Mouse (Mus musculus) stomach, embryonic 15.5 days (tissue): ENCODE measurements around the gene Fam221b. TPM values are rescaled to one million over a fixed set of nuclear protein-coding genes. Genes with fewer than 3 reads are reported as not detected.

Experiments
- ATAC-seq: fragments of 200-750 bp; cut with Nextera tagmentation; 2 replicates; pipeline ENCODE4 v1.8.0; 2017; ENCODE audit warnings: low read depth, moderate number of reproducible peaks, moderate TSS enrichment; ENCODE audit not compliant: insufficient read depth, low FRiP score
- H3K27ac ChIP-seq: fragments of 300-500 bp; sonication (generic); 2 replicates; pipeline ENCODE4 v1.5.1; 2015; ENCODE audit warnings: mild to moderate bottlenecking, inconsistent platforms
- H3K27me3 ChIP-seq: fragments of 300-500 bp; sonication (generic); replicated peaks from 2 replicates; pipeline ENCODE4 v1.6.1; 2015; ENCODE audit warnings: inconsistent platforms
- H3K36me3 ChIP-seq: fragments of 300-500 bp; sonication (generic); 2 replicates; pipeline ENCODE4 v1.6.1; 2015; ENCODE audit warnings: inconsistent platforms
- H3K4me1 ChIP-seq: fragments of 300-500 bp; sonication (generic); 2 replicates; pipeline ENCODE4 v1.6.1; 2015; ENCODE audit warnings: inconsistent platforms
- H3K4me2 ChIP-seq: fragments of 300-500 bp; sonication (generic); 2 replicates; pipeline ENCODE4 v1.6.1; 2015; ENCODE audit warnings: mild to moderate bottlenecking, inconsistent platforms
- H3K4me3 ChIP-seq: fragments of 300-500 bp; sonication (generic); replicated peaks from 2 replicates; pipeline ENCODE4 v1.5.1; 2015; ENCODE audit warnings: inconsistent platforms
- H3K9ac ChIP-seq: fragments of 300-500 bp; sonication (generic); 2 replicates; pipeline ENCODE4 v1.6.1; 2015; ENCODE audit warnings: inconsistent platforms
- H3K9me3 ChIP-seq: fragments of 300-500 bp; sonication (generic); 2 replicates; pipeline ENCODE4 v1.6.1; 2016; ENCODE audit warnings: inconsistent platforms
- WGBS: fragments of 180-500 bp; shearing (Covaris S2); methylation state at CpG from one replicate; pipeline ENCODE4 v1.1.7; 2015; 5-methylcytosine and 5-hydroxymethylcytosine counted together
- polyA plus RNA-seq: library from polyadenylated mRNA; unstranded; fragments of >200 nt; fragmentation: Nextera tagmentation; extraction: Ambion mirVana; gene quantifications from 2 replicates; pipeline ENCODE4 v1.2.1, GENCODE M21; 2015

Gene Fam221b
- polyA plus RNA-seq, 1 experiment from 2014 or later = 4.1 TPM

DNA sequence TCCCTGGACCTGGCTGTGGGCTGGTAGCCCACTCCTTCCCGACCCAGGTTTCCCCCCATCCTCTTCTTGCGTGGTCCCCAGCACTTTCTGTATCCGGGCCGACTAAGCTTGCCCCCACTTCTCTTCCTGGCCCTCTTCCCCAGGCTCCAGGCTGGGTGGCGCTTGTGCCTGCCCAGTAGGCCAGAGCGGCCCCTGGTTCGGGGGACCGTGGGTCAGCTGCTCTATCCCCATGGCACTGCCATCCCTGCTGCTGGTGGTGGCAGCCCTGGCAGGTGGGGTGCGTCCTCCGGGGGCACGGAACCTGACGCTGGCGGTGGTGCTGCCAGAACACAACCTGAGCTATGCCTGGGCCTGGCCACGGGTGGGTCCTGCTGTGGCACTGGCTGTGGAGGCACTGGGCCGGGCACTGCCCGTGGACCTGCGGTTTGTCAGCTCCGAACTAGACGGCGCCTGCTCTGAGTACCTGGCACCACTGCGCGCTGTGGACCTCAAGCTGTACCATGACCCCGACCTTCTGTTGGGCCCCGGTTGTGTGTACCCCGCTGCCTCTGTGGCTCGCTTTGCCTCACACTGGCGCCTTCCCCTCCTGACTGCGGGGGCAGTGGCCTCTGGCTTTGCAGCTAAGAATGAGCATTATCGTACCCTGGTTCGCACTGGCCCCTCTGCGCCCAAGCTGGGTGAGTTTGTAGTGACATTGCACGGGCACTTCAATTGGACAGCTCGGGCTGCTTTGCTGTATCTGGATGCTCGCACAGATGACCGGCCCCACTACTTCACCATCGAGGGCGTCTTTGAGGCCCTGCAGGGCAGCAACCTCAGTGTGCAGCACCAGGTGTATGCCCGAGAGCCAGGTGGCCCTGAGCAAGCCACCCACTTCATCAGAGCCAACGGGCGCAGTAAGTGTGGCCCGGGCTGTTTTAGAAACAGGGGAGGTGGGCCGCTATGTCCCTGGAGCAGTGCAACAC, 36.7 kb downstream of the Fam221b start:
- H3K4me1 ChIP-seq = peaks cover 28% of the 10 kb centered on the region
- H3K4me3 ChIP-seq = peak overlapping the region; percentile 61
- H3K36me3 ChIP-seq = no peaks in the 10 kb centered on the region
- H3K9me3 ChIP-seq = no peaks in the 10 kb centered on the region
- WGBS = 51% methylated on average over 42 of the region's 42 CpGs
- peak overlapping the region; percentile 91 for H3K4me2 ChIP-seq
- peak overlapping the region; percentile 66 for H3K27ac ChIP-seq
- H3K9ac ChIP-seq = peak overlapping the region; percentile 66
- 0 out of 2 replicates have a peak, but pooled peaks cover 8% of the 10 kb centered on the region for H3K27me3 ChIP-seq
- ATAC-seq = 0 out of 2 replicates have a peak, but pooled peaks have one; percentile 33

DNA sequence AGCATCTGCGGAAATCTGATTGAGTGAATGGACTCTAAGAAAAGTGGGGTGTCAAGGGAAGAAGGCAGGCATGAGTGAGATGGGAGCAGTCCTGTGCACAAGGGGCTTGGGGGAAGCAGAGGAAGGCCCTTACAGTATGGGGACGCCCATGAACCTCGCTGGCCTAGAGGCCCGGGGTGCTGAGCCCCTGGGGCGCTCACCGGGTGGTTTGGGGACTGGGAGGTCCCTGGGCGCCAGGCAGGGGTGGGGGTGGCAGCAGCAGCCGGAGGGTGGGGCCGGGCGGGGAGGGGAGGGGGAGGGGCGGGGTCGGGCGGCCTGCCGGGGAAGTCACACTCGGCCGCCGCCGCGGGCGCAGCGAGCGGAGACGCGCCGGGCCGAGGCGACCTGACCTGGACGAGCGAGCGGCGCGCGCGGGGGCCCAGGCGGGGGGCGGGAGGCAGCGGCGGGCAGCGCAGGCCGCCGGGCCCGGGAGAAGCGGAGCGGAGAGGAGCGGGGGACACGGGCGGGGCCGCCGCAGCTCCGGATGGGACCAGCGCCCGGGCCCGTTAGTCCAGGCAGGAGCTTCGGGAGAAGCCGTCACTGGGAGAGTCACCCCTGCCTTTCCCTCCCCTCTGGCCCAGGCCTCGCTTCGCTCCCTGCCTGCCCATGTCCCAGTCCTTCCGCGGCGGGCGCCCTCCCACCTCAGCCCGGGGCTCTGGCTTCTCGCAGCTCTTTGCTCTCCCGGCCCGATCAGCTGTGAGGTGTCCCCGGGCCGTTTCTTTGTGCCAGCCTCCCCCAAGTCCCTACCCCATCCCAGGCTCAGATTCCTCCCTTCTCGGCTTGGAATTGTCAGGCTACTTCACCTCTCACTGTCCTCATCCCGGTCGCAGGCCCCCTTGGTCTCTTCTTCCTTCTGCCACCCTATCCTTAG, 37.6 kb downstream of the Fam221b start, which contains the start of gene Npr2:
Gene Npr2, plus strand, starts transcription at position 890 of the 910 bp plus-strand sequence.
- no peaks in the 10 kb centered on the region for H3K36me3 ChIP-seq
- 0 out of 2 replicates have a peak, but pooled peaks cover 8% of the 10 kb centered on the region for H3K27me3 ChIP-seq
- peak within 1 kb of the TSS; percentile 61 for H3K4me3 ChIP-seq
- H3K4me2 ChIP-seq = peak within 1 kb of the TSS; percentile 91
- peak within 1 kb of the TSS; percentile 66 for H3K27ac ChIP-seq
- peak within 1 kb of the TSS; percentile 66 for H3K9ac ChIP-seq
- peaks cover 28% of the 10 kb centered on the region for H3K4me1 ChIP-seq
- H3K9me3 ChIP-seq = no peaks in the 10 kb centered on the region
- 2% methylated on average over 45 of the region's 70 CpGs for WGBS
- ATAC-seq = peak; percentile 38; the same call in 1 of the 2 replicates

DNA sequence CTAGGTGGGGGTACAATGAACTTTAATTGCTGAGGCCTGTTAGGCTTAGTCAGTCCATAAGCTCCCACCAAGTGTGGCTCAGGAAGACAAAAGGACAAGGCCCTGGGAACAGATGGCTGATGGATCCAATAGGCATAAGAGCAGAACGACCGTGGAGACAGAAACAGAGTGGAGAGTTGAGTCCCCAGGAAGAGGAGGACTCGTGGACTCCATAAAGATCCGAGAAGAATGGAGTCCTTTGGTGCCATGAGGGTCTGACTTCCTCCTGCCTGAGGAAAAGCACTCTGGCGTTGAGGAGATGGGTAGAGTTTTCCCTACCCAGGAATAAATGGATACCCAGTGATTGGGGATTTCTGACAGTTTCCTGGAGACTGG, 38.3 kb downstream of the Fam221b start:
- H3K4me1 ChIP-seq = peaks cover 28% of the 10 kb centered on the region
- H3K27me3 ChIP-seq = 0 out of 2 replicates have a peak, but pooled peaks cover 8% of the 10 kb centered on the region
- no peaks in the 10 kb centered on the region; the same call in 1 of the 2 replicates for H3K9me3 ChIP-seq
- peak overlapping the region; percentile 44 for H3K27ac ChIP-seq
- WGBS = 27% methylated on average over 5 of the region's 5 CpGs
- H3K9ac ChIP-seq = no peak overlapping the region
- 0 out of 2 replicates have a peak, but pooled peaks have one; percentile 11 for ATAC-seq
- peak overlapping the region; percentile 91 for H3K4me2 ChIP-seq
- H3K4me3 ChIP-seq = peak overlapping the region; percentile 61; the same call in 1 of the 2 replicates
- no peaks in the 10 kb centered on the region for H3K36me3 ChIP-seq

DNA sequence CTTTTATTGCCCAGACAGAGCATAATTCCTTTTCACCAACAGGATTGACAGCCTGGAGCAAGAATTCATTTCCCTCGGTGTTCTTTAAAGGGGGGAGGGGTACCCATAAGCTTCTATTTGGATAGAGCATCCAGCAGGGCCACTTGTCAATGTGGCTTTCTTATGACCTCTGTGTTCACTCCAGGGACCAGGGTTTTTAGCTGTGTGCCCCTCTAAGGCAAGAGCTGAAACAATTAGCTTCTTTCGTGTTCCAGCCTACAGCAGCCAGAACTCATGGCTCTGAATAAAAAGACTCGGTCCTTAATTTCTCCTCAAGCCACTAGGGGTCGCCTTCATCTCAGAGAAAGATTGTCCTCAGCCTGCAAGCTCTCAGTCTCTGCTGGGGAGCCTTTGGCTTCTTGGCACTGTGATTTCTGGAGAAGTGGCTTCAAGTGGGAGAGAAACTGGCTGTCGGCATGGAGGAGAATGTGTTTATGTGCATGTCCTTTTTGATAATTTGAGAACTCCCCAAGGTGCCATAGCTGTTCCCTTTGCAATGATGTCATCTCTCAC, 38.8 kb downstream of the Fam221b start:
- Histone ChIP-seq H3K4me3 (no peak overlapping the region), H3K27me3 (0 out of 2 replicates have a peak, but pooled peaks cover 8% of the 10 kb centered on the region), H3K4me2 (peak overlapping the region; percentile 91), H3K4me1 (peaks cover 28% of the 10 kb centered on the region), H3K27ac (peak overlapping the region; percentile 44; the same call in 1 of the 2 replicates), H3K9ac (no peak overlapping the region), H3K36me3 (no peaks in the 10 kb centered on the region), H3K9me3 (peaks cover 4% of the 10 kb centered on the region; the same call in 1 of the 2 replicates)
- WGBS = 11% methylated on average over 5 of the region's 5 CpGs
- ATAC-seq = peak; percentile 29; the same call in 1 of the 2 replicates

DNA sequence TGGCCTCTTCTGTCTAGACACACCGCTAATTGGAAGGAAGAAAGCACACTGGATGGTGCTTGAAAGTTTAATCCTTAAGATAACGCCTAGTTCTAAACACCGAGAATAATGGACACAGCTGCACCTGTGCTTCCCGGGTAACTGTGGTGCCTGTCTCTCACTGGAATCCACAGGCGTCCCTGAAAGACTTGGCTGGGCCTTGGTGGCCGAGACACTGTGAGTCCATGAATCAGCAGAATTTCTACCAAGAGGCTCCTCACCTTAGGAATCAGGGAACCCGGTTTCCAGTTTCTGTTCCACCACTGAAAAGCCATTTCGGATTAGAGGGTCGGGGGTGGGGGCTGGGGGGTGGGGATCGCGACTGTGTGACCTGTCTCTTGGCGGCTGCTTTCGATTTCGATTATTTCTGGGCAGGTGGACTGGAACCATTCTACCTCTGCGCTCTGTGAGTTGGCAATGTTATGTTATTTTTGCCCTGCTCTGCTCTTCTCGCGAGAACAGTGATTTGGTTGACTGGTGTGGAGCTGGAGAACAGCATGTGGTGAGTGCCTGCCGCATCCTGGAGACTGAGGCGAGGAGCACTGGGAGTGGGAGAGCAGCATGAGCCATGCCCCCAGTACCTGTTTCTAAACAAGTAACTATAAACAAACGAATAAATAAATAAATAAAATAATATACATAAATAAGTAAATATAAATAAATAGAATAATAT, 39.7 kb downstream of the Fam221b start:
- Histone ChIP-seq H3K9me3 (peaks cover 4% of the 10 kb centered on the region; the same call in 1 of the 2 replicates), H3K27ac (no peak overlapping the region), H3K4me3 (no peak overlapping the region), H3K27me3 (0 out of 2 replicates have a peak, but pooled peaks cover 8% of the 10 kb centered on the region), H3K9ac (no peak overlapping the region), H3K36me3 (no peaks in the 10 kb centered on the region), H3K4me2 (no peak overlapping the region), H3K4me1 (peaks cover 28% of the 10 kb centered on the region)
- WGBS = 42% methylated on average over 20 of the region's 20 CpGs
- ATAC-seq = no peak

DNA sequence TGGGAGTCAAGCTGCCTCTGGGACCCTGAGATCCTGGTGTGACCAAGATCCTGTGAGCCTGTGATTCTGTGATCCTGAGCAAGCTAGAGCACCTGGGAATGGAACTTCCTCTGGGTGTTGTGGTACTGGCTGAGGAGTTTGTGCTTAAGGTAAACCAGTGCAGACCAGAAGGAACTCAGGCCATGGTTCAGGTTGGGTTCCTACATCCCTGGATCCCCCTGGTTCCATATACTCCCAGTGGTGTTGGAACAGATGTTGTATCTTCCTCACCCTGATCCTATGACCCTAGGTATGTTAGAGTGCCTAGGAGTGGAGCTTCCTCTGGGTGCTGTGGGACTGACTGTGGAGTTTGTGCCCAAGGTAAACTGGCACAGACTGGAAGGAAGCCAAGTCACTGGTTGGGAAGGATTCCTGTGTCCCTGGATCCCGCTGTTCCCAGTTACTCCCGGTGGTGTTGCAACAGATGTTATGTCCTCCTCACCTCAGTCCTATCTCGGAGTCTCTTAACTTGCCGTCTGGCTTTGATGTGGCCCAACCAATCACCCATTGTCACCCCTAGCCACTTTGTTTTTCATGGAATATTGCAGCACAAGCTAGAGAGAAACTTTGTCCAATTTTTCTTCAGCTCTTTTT, 48.7 kb downstream of the Fam221b start:
- H3K27ac ChIP-seq = no peak overlapping the region
- no peak for ATAC-seq
- H3K27me3 ChIP-seq = no peaks in the 10 kb centered on the region
- peaks cover under 1% of the 10 kb centered on the region; the same call in 1 of the 2 replicates for H3K9me3 ChIP-seq
- H3K9ac ChIP-seq = no peak overlapping the region
- H3K4me3 ChIP-seq = no peak overlapping the region
- H3K36me3 ChIP-seq = no peaks in the 10 kb centered on the region
- WGBS = 66% methylated on average over 4 of the region's 4 CpGs
- no peaks in the 10 kb centered on the region for H3K4me1 ChIP-seq
- no peak overlapping the region for H3K4me2 ChIP-seq

DNA sequence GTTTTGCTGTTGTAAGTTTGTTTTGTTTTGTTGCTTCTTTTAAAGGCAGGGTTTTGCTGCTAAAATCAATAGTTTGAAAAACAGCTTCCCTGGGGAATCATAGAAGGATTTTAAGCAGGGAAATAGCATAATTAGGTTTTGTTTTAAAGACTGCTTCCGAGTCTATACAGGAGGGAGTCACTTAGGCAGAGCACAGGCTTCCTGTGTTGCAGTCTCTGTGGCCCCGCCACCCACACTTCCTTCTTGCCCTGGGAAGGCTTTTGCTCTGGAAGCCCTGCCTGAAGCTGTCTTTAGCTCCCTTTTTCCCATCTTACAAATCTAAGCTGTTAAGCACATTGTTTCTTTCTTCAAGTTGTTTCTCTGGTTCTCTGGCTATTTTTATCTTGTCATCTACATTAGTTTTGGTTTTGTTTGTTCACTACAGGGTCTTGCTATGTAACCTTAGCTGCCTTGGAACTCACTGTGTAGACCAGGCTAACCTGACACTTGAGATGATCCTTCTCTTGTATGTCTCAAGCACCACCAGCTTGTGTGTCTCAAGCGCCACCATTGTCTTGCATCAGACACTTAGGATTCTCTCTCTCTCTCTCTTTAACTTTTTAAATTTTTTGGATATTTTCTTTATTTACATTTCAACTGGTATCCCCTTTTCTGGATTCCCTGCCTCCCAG, 55.8 kb downstream of the Fam221b start:
- WGBS = 49% methylated on average over 3 of the region's 3 CpGs

DNA sequence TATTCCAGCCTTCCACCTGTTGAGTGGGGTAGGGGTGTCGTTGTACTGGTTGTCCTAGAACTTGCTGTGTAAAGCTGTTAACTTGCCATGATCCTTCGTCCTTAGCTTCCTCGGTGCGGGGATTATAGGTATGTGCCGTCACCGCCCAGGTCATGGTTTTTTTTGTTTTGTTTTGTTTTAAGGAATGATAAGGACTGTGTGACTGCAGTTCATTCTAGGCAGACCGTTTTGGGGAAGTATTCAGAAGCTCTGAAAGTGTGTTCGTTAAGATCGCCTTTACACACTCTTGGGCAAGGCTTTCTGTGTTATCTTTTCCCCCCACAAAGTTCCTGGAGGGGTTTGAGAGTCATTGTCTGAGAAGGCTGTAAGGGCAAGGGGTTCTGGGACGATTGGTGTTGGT, 56.4 kb downstream of the Fam221b start:
- Histone ChIP-seq H3K27ac (no peak overlapping the region), H3K9ac (no peak overlapping the region), H3K27me3 (no peaks in the 10 kb centered on the region), H3K4me2 (no peak overlapping the region), H3K36me3 (no peaks in the 10 kb centered on the region), H3K4me1 (no peaks in the 10 kb centered on the region), H3K9me3 (no peaks in the 10 kb centered on the region), H3K4me3 (no peak overlapping the region)
- no peak for ATAC-seq
- WGBS = 51% methylated on average over 10 of the region's 10 CpGs

More for the DNA sequence above, 55.8 kb downstream of the Fam221b start:
- Histone ChIP-seq H3K4me2 (no peak overlapping the region), H3K4me3 (no peak overlapping the region), H3K9ac (no peak overlapping the region), H3K9me3 (no peaks in the 10 kb centered on the region), H3K27me3 (no peaks in the 10 kb centered on the region), H3K27ac (no peak overlapping the region), H3K4me1 (no peaks in the 10 kb centered on the region), H3K36me3 (no peaks in the 10 kb centered on the region)
- ATAC-seq = no peak
